Mouse (Mus musculus) adrenal gland, postnatal 14 days (tissue): Measurements from ENCODE around the gene Paxip1. TPM values are rescaled to one million over a fixed set of nuclear protein-coding genes. Genes with fewer than 3 reads are reported as not detected.
A peak's percentile ranks its signal among the peaks of the same experiment; 100 is the strongest.

Experiments
- DNase-seq: peaks from one replicate; pipeline ENCODE4 v3.0.0; 2021; ENCODE audit warnings: mixed read lengths
- total RNA-seq: library from RNA; stranded (reverse); gene quantifications from 2 replicates; pipeline ENCODE4 v1.2.3, GENCODE M21; 2021

Gene Paxip1
- total RNA-seq, 1 experiment from 2014 or later = 30.1 TPM

DNA sequence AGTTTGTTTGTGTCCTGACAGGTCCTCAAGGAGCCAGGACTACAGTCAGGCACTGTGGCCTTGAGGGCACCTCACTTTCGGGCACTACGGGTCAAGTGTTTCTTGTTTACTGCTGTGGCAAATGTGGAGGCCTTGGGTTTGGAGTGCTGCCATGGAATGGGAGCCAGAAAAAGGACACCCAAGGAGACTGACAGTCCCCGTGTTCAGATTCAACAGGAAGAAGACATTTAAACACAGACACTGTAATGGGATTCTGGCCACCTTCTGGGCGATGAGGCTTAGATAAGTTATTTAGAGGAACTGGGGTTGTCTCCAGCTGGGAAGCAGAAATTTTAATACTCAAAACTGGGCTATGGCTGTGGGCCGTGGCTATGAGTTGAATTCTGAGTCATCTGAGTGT is 60.8 kb downstream of the Paxip1 start:
- peak; percentile 75 for DNase-seq

GRCm38 (mm10) chr5:27724460-27724859 is 67.0 kb downstream of the Paxip1 start:
- DNase-seq = no peak

DNA sequence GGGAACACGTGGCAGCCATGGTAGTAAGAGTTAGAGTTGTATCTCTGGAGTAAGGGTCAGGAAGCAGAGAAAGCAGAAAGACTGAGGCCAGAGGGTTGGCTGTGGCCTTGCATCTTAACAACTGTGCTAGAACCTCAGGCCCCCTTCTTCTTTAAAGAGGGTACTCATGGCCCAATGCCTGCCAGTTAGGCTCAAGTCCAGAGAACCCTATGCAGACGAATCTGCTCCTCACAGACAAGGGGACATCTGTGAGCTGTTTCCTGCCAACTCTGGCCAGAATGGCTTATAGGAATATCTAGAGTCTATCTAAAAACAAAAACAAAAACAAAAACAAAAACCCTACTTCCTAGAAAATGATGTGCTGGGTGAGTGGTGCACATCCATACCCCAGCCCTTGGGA is 72.2 kb downstream of the Paxip1 start:
- DNase-seq = no peak

GRCm38 (mm10) chr5:27717301-27717700 is 74.2 kb downstream of the Paxip1 start:
- no peak for DNase-seq

DNA sequence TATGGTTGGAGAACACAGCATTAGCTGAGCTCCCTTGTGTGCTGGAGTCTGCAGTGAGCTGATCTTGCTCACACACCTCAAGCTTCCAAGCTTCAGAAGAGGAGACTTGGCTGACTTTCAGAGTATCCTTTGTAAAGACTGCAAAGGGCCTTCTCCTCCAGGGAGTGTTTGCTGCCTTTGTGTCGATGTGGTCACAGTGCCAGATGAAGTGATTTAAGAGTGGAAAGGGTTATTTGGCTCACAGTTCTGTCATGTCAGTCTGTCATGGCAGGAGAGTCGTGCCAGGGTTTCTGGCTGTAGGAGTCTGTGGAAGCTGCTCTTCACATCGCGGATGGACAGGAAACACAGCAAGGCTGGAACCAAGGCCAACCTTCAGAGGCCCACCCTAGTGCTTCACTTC is 75.5 kb downstream of the Paxip1 start:
- no peak for DNase-seq

DNA sequence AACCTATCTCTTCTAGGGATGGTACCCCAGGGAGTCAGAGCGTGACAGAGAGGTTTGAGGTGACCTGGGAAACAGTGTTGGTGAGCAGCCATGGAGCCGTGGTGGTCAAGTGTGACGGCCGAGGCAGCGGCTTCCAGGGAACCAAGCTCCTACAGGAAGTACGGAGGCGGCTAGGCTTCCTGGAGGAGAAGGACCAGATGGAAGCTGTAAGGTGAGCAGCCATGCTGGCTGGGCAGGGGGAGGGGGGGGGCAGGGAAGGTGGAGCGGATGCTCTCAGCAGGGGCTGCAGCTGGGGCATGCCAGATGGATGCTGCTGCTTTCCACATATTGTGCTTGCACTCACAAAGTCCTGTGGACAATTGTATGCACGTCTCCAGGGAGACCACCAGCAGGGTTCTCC is 77.1 kb downstream of the Paxip1 start:
- no peak for DNase-seq

GRCm38 (mm10) chr5:27711461-27712192 is 79.9 kb downstream of the Paxip1 start:
- DNase-seq = peak; percentile 21

DNA sequence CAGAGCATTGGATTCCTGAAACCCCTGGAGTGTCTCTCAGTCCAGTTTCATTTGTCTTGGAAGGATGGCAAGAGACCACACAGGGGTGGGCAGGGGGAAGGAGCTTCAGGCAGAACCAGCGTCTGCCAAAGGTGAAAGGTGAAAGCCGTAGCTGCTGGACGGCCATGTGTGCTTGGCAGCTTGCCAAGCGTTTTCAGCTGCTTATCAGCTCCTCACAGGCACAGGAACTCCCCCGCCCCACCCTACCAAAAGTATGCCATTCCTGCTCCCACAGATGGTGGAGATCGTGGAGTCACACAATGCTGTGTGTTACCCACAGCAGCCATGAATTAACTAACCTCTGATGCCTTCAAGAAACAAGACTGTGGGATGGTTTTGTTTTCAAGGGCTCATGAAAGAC is 83.3 kb downstream of the Paxip1 start:
- peak; percentile 22 for DNase-seq

- DNase-seq = no peak
These were observed 84.2 kb downstream of the Paxip1 start for GRCm38 (mm10) chr5:27707283-27707682.

- DNase-seq = no peak
These were observed 84.9 kb downstream of the Paxip1 start for GRCm38 (mm10) chr5:27706551-27706950.

- no peak for DNase-seq
These were observed 86.5 kb downstream of the Paxip1 start for GRCm38 (mm10) chr5:27705020-27705419.

GRCm38 (mm10) chr5:27702482-27702881 is 89.0 kb downstream of the Paxip1 start:
- no peak for DNase-seq

Other genes with a start within 250 kb of the Paxip1 start
- gene Htr5a, start 50.5 kb upstream of the Paxip1 start, total RNA-seq = not detected in 2 replicates